Mouse (Mus musculus) 3134 (cell line): Measurements from ENCODE around the gene Gnao1.

Experiments used
- DNase-seq: peaks from one replicate; pipeline ENCODE4 v3.0.0-alpha.2; 2011; ENCODE audit warnings: low spot score; ENCODE audit not compliant: insufficient read length; ENCODE audit errors: extremely low read depth

Gene Gnao1

DNA sequence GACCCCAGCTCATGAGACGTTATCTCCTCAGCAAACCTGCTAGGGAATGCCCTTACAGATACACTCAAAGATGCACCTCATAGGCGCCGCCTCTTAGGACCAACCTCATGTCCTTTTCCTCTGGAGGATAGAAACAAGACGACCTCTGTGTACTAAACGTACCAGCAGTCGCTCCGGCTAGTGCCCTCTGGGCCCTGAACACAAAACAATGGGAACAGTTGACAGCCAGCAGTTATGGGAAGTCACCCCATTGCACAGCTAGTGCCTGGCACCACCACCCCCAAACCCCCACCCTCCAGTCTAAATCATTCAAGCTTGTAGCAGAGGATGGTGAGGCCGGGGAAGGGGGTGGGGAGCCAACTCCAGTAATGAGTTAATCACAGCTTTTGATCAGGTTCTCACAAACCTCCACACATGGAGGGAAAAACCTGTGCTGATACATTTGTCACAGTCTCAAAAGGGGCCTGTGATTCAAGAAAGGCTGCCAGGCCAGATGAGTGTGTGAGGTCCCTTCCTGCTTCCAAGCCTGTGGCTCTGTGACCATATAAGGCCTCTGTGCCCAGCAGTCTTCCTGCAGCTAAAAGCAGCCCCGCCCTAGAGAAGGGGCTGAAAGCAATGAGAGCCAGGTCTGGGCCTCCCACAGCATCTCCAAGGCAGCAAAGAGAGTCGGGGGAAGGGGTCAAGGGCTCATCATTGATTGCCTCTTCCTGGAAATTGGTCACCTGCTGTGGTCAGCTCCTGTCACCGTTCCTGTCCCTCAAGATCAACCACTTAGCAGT is 79.1 kb downstream of the Gnao1 start:
- peak; percentile 38 for DNase-seq

DNA sequence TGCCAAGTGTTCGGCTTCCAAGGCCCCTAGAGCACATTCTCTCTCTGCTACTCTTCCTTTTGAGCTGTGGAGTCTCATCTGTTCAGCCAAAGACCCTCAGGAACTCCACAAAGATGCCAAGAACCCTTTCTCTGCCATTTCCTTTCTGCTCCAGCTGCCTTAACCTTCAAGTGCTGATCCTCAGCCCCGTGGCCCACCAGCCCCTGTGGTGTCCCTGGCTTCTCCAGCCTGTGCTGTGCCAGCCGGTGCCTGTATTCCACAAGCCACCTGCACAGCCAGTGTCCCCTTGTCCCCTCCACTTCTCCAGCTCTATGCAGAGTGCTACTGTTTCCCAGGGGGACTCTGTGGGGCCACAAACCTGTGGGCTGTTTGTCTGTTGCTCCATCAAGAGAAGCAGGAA is 83.8 kb downstream of the Gnao1 start:
- no peak for DNase-seq

DNA sequence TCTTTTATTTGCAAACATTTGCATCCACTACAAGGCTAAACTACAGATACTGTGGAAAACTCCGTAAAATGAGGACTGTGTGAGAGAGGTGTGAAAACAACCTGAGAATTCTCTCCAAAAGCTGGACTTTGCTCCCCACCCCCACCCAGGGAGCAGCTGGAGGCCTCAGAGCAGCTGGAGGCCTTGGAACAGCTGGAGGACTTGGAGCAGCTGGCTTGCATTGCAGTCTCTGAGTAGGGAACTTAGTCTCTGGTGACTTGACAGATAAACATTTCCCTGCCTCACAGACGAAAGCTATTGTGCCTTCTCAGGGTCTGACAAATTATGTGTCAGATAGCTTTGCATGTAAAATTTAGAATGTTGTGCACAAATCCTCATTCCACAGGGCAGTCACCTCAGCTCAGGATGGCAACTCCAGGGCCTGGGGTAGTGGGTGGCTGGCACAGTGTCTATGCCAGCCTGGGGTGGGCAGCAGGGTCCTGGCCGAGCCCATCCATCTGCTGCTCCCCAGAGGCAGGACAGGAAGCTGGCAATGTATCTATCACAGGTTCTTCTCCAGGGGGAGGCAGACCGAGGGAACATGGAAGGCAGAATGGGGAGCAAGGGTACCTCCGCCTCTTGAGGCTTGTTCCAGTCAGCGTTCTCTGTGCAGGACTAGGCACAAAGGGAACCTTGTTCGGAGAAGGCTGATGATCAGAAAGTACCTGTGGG is 87.2 kb downstream of the Gnao1 start:
- no peak for DNase-seq

DNA sequence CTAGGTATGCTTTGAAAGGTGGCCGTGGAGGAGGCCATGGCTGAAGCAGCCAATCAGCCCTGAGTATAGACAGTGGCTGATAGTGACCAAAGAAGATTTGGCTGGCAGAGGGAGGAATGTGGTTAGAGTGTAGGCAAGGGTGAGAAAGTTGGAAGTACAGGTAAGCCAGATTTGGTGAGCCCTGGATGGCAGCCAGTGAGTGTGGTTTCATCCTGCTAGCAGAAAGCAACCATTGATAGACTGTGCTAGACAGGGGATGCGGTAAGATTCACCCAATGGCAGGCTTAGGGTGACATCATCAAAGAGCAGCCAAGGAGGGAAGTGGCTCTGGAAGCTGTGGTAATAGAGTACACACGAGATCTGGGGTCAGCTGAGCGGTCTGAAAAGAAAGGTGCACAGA is 88.8 kb downstream of the Gnao1 start:
- DNase-seq: no peak

DNA sequence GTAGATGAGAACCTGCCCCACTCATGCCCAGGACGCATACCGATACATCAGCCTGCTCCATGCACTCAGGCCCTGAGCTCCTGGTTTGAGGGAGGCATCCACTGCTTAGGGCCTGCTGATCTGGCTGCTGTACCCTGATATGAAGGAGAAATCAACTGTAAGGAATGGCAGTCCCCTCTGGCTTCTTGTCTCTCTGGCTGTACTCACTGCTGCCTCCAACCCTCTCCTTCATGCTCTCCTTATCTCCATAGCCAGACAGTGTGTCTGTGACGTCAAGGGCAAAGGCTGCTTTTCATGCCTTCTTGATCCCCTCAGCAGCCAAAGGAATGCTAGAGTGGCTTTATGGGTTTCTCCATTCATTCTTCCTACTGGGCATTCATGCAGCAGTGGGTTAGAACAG is 92.3 kb downstream of the Gnao1 start:
- DNase-seq: no peak

DNA sequence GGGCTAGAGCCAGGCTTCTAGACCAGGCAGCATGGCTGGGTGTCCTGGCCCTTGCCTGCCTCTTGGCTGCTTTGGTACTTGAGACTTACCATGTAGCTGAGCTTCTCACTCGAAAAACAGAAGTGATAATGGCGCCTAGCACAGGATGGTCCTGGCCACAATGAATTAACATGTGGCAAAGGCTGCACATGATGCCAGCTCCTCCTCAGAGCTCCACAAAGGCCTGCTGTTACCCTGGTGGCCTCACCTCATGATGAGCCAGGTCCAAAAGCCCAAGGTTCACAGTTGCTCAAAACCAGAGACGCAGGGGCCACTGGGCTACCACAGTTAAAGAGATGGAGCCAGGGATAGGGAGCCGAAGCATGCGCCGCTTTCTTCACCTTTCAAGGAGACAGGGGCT is 97.2 kb downstream of the Gnao1 start:
- no peak for DNase-seq

DNA sequence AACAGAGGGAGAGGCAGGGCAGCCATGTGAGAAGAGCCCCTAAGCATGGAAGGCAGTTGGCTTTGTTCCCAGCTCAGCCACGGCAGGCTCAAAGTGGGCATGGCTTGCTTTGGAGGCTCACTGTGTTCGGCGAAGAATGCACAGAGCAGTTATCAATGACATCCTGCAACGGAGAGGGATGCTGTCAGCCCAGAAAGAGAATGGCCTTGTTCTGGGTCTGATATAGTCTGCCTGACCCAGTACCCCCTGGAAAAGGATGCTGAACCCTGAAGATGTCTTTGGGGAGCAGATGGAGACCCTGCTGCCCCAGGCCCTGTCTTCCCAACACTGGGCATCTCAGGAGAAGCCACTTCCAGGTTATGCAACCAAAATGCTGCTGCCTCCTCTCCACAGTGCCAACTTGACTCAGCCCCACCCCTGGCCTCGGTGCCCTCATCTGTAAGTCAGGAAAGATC is 98.2 kb downstream of the Gnao1 start:
- no peak for DNase-seq

DNA sequence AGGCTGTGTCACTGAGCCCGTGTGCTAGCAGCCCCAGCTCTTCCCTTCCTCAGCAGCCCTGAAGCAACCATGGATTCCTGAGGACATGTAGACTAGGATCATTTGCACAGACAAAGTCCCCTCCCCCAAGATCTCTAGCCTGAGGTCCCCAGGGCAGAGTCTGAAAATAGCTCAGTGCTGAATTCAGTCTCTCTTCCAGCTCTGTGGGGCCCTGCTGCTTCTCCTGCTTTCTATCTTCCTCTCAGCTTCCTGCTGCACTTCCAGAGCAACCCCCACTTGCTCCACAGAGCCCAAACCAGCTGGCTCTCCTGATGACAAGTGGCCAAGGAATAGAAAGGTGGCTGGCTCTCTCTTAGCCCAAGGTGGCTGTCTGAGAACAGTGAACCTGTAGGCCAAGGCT is 98.8 kb downstream of the Gnao1 start:
- no peak for DNase-seq

DNA sequence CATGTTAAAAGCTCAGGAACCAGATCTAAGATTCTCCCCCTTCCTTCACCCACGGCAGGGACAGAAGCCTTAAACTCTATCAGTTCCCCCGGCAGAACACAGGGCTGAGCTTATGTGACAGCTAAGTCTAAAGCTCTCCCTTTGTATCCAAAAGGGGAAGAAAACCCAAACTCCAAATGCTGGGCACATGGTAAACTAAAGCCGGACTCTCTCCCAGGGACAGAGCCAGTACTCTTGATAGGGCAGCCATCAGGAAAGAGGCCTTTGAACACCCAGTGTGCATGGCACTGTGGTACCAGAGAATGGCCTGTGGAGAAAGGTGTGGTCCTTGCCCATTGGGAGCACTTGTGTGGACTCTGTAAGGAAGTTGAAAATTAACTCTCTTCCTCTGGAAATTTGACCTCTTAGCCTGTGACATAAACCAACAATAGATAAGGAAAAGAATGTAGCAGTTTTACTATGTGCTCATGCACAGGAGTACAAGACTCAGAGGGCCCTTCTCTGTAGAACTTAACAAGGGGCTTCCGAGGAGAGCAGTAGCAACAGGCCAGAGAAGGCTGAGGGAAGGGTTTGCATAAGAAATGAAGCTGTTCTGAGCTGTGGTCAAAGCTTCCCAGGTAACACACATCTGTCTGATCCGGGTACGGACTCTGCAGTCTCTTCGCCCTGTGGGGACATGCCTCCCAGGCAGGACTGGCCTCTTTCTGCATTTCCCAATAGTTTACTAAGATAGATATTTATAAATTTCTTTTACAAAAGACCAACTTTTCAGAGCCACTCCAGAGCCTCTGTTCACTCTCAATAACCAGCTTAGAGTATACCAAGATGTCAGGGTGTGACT is 102.2 kb downstream of the Gnao1 start:
- DNase-seq: no peak

DNA sequence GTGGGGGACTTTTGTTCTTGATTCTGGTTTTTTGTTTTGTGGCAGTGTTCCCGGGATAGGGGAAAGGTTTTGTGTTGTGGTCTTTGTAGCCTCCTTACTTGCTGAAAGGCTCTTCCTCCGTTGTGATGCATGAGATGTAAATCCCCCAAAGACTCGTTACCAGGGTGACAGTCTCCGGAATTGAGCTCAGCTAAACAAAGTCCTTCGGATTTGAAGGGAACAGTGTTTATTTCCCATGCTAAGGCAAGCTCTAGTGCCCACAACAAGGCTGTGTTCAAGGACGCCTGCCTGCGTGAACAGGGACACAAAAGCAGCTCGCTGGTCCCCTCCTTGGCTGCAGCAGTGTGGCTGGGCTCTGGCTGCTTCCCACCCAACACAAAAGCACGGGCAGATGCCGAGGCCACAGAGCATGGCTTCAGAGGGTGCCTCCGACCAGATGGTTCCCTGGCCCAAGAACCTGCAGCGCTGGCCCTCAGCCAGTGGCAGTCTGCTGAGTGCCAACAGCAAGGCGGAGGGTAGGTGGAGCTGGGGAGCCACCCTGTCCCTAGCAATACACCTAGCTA is 108.2 kb downstream of the Gnao1 start:
- DNase-seq: no peak

DNA sequence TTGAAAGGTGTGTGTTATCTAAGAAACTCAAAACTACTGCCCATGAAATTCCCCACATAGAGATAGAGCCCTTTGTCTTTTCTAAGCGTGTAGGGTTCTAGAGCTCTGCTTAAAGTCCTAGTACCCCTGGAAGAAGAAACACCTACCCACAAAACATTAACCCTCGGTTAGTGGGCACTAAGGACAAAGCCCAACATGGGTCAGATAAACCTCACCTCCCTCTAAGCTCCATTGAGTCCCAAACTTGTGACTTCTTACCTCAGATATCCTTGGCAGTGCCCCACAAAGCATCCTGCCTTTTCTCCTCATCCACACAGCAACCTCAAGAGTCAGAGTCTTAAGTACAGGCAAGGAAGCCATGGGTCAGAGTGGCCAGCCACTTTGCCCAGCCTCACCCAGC is 108.8 kb downstream of the Gnao1 start:
- no peak for DNase-seq

DNA sequence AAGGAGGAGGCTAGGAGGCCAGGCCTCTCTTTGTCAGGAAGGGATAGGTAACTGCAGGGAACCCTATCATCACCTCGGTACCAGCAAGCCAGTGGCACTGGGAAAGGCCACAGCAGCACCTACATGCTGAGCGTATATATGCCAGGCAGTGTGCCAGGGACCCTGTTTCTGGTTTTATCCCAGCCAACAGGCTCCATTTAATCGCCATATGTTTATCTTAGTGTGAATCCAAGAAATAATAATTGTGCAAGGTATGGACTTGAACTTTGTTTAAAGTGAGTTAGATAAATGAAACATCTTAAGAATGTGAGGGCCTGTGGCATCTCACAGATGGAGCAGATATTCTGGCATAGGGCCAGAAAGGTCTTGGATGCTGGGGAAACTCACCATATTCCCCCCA is 109.7 kb downstream of the Gnao1 start:
- no peak for DNase-seq

DNA sequence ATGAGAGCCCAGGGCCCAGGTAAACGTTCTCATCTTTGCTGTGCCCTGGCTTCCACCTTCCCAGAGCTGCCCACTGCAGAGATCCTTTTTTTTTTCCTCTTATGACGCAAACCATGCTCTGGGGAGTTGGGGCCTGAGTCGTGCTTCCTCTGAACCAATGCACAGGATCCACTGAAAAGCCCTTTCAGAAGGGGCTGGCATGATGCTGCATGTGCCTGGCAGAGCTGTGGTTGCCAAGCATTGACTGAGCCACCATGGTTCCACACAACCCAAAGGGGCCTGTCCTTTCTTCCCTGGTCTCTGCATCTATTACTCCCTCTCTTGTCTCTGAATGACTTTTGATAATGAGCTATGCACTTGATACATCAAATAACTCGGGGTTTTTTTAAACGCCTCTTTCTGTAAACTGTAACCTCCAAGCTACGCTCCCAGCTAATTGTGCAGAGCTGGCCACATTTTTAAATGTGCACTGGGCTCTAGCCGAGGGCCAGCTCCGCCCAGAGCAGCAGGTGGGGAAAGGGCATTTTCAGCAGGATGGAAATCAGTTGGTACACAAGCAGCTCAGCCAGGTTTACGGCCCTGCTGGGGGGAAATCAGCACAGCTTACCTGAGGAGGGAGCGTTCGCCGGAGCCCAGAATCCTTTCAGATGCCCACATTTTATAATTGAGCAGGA is 110.3 kb downstream of the Gnao1 start:
- no peak for DNase-seq

DNA sequence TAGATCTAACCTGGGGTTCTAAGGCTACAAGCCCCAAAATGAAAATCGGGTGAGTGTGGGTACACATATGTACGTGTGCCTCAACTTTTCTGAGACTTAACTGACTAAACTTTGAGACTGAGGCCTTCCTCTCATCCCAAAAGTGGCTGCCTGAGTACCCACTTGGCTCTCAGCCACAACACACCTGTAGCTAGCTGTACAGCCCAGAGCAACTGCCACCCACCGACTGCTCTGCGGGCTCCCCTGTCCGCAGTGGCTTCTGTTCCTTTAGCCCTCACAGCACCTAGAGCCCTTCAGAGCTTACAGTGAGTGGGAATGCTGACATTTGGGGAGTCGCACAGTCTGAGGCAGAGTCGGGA is 110.8 kb downstream of the Gnao1 start:
- no peak for DNase-seq

DNA sequence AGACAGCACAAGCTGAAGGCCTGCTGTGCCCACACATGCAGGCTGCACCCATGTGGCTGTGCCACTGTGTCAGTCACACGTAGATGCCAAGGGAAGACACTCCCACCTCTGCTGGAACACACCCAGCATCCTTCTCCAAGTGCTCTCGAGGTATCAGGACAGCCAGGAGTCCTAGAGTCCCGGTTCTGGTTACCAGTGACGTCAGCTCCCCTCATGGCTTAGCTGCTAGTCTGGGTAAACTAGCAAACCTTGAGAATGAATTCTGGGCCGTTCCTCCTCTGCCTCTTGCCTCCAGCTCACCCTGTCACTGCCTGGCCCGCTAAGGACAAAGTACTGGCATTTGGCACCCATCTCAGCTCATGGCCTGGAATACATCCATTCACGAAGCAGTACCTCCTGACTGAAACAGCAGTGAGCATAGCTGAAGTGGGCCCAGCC is 114.2 kb downstream of the Gnao1 start:
- DNase-seq: no peak

DNA sequence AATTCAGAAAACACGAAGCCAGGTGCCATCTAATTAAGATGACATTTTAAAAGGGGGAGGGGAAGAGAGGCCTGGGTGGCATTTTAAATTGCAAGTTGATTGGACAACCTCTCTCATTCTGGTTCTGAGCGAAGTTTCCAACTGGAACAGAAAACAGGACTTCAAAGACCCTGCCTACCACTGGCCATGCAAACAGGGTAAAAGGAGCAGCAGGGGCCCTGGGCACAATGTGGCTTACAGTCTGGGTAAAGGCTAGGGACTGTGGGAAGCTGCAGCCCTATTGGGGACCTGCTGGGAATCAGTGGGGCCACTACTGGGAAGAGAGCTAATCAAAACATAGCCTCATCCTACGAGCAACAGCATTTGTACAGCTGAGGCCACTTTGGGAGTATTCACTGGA is 115.7 kb downstream of the Gnao1 start:
- DNase-seq: no peak

DNA sequence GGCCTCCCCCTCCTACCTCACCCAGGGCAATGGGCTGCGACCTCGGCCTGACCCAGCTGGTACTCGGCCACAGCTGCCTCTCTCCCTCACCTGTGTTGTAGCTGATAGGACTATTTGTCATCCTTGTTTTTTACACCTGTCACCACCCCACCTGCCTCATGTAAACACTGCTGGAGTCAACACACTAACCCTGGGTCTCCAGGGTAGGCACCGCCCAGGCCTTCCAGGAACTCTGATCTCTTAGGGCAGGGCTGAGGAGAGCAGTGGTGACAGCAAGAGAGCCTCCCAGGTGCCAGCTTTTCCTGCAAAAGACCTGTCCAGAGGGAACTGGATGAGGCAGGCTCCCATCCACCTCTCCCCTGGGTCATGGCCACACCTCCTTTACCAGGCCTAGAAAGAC is 119.5 kb downstream of the Gnao1 start:
- no peak for DNase-seq

DNA sequence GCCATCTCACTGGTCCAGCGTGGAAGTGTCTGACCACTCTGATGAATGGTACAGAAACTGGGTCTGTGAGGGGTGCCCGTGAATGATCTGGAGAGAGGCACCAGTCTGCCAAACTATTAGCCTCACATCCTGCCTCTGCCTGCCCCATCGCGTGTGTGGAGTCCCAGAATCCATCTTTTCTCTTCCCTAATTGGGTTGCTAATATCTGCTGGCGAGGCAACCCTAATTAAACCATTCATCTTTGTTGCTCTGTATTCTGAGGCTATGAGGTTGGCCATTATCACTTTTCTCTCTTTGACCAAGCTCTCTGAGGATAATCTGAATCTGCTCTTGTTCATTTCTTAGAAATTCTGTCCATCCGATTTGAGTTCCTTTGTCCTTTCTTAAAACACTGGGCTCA is 121.6 kb downstream of the Gnao1 start:
- DNase-seq: no peak

DNA sequence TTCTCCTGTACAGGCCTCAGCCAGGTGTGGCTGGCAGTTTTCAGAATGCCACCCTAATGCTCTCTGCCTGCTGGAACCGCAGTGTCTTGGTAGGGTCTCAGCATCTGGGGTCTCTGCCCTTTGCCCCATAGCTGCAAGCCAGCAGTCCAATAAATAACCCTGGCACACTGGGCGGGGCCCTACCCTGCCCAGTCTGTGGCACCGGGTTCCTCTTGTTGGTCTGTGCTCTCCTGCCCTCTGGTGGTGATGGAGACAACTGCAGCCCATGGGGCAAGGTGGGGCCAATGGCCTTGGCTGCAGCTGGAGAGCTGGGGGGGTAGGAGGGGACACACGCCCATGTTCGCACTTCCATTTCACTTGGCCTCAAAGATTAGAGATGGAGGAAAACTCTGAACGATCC is 123.1 kb downstream of the Gnao1 start:
- peak; percentile 58 for DNase-seq

DNA sequence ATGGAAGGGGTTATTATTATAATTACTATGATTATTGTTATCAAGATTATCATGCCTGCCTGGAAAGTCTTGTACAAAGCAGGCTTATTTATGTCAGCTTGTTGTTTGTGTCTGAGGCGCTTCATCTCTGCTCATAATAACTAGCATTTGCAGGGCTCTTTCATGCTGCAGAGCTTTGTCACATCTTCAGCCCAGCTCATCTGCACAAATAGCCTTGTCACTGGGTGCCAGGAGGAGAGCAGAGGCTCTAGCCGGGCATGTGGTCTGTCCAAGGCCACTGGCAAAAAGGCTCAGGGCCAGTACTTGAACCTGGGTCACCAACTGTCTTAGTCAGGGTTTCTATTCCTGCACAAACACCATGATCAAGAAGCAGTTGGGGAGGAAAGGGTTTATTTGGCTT is 123.5 kb downstream of the Gnao1 start:
- no peak for DNase-seq

DNA sequence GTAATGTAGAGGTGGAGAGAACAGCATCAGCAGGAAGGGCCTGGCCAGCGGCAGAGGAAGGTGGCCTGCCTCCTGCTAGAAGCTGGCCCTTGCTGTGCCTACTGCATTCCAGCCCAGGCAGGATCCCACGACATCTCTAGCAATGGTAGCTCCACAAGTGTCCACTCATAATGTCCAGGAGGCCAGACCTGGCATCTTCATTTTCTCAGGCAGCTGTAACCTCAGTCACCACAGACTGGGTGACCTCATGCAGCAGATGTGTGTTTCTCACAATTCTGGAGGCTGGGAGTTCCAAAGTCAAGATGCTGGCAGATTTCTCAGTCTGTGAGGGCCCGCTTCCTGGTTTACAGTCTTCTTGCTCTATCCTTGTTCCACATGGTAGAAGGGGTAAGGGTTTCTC is 128.4 kb downstream of the Gnao1 start:
- DNase-seq: peak; percentile 45
